Mouse (Mus musculus) heart, embryonic 11.5 days (tissue): ENCODE measurements at regions not wholly inside any gene's neighbourhood (a gene's known extent, or its start where the extent isn't known, plus 50 kb on each side); places are given as distances from the start of the nearest gene placed in this dataset.

Experiments
- ATAC-seq: fragments of 200-750 bp; cut with Nextera tagmentation; replicated peaks from 2 replicates; pipeline ENCODE4 v1.8.0; 2017; ENCODE audit warnings: moderate library complexity; ENCODE audit not compliant: insufficient number of reproducible peaks, low FRiP score, low TSS enrichment
- H3K27ac ChIP-seq: fragments of 300-500 bp; sonication (generic); 2 replicates; pipeline ENCODE4 v1.5.1; 2014; ENCODE audit warnings: mild to moderate bottlenecking, low read depth, low read length
- H3K27me3 ChIP-seq: fragments of 300-500 bp; sonication (generic); 2 replicates; pipeline ENCODE4 v1.6.1; 2014; ENCODE audit warnings: mild to moderate bottlenecking, low read length, mixed read lengths; ENCODE audit not compliant: control insufficient read depth, insufficient read depth
- H3K36me3 ChIP-seq: fragments of 300-500 bp; sonication (generic); 2 replicates; pipeline ENCODE4 v1.6.1; 2014; ENCODE audit warnings: mild to moderate bottlenecking, low read length, moderate library complexity, mixed read lengths; ENCODE audit not compliant: control insufficient read depth, insufficient read depth
- H3K4me1 ChIP-seq: fragments of 300-500 bp; sonication (generic); 2 replicates; pipeline ENCODE4 v1.6.1; 2014; ENCODE audit warnings: low read length; ENCODE audit not compliant: control insufficient read depth, insufficient read depth
- H3K4me2 ChIP-seq: fragments of 300-500 bp; sonication (generic); 2 replicates; pipeline ENCODE4 v1.6.1; 2014; ENCODE audit warnings: mild to moderate bottlenecking, moderate library complexity
- H3K4me3 ChIP-seq: fragments of 300-500 bp; sonication (generic); 2 replicates; pipeline ENCODE4 v1.5.1; 2014; ENCODE audit warnings: low read depth, low read length
- H3K9ac ChIP-seq: fragments of 300-500 bp; sonication (generic); 2 replicates; pipeline ENCODE4 v1.6.1; 2014; ENCODE audit warnings: mild to moderate bottlenecking, low read depth, low read length, moderate library complexity
- H3K9me3 ChIP-seq: fragments of 300-500 bp; sonication (generic); replicated peaks from 2 replicates; pipeline ENCODE4 v1.6.1; 2016; ENCODE audit warnings: low read length; ENCODE audit not compliant: control insufficient read depth
- WGBS: fragments of 180-500 bp; shearing (Covaris S2); extraction: QIAGEN DNeasy Blood & Tissue Kit; methylation state at CpG from one replicate; pipeline ENCODE4 v1.1.7; 2014; ENCODE audit not compliant: insufficient replicate concordance; 5-methylcytosine and 5-hydroxymethylcytosine counted together

DNA sequence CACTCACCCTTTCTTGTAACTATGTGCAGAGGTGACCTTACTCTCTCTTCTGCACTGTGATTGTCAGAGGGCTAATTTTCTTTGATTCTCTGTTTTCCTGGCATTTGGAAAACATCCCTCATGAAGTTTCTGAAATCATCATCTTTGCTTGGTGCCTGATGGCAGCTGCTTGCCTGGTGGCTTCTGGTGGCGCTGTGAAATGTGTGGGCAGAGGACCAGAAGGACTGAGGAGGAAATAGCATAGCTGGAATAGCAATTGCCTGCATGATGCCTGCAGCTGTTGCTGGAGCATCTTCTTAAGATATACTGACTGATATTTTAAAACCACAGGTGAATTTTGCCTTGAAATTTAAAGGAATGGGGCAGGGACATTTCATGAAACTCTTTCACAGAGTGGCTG lies 502.6 kb upstream of the Pkn2 start:
- Histone ChIP-seq H3K27me3 (no peaks in the 10 kb centered on the region), H3K27ac (no peak overlapping the region), H3K4me1 (no peaks in the 10 kb centered on the region), H3K4me2 (no peak overlapping the region), H3K9me3 (no peaks in the 10 kb centered on the region), H3K9ac (no peak overlapping the region), H3K4me3 (no peak overlapping the region), H3K36me3 (no peaks in the 10 kb centered on the region)
- no peak for ATAC-seq
- 77% methylated on average over 1 of the region's 1 CpGs for WGBS

DNA sequence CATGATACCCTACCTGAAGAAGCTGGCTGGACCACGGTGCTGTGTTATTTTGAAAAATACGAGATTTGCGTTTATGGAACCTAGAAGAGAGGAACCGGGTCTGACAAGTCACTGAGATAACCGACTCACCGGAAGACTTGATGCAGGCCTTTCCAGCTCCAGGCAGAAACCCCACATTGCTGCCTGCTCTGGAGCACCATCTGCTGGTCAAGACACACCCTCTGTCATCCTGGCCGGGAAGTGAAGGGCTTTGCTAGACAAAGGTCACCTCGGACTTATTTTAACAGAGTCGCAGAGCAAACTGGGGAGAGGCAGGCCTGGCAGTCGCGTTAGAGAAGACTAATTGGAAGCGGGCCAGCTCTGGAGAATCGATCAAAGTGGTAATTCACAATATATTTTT lies 497.4 kb upstream of the Pkn2 start:
- H3K9me3 ChIP-seq: no peaks in the 10 kb centered on the region
- ATAC-seq: peak; percentile 49; the same call in 1 of the 2 replicates
- no peak overlapping the region for H3K27ac ChIP-seq
- H3K4me2 ChIP-seq: no peak overlapping the region
- 11% methylated on average over 13 of the region's 13 CpGs for WGBS
- no peak overlapping the region for H3K9ac ChIP-seq
- no peak overlapping the region for H3K4me3 ChIP-seq
- H3K4me1 ChIP-seq: no peaks in the 10 kb centered on the region
- H3K27me3 ChIP-seq: no peaks in the 10 kb centered on the region
- no peaks in the 10 kb centered on the region for H3K36me3 ChIP-seq

DNA sequence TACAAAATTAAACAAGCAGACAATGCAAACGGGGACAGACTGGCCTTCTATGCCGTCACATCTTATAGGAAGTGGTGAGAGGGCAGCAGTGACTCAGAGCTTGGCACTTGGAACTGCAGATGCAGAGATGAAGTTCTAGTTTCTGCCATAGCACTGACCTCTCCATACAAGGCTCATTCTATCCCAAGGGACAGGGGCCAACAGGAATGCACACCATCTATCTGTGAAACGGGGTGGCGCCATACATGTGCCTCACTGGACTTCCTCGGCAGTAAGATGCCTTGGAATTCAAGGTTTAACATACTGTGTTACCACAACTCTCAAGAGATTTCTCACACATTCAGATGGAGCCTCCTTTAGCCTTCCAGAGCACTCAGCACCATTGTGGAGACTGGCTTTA lies 495.6 kb upstream of the Pkn2 start:
- no peak for ATAC-seq
- no peak overlapping the region for H3K4me2 ChIP-seq
- H3K36me3 ChIP-seq: no peaks in the 10 kb centered on the region
- H3K27me3 ChIP-seq: no peaks in the 10 kb centered on the region
- WGBS: 82% methylated on average over 5 of the region's 5 CpGs
- H3K27ac ChIP-seq: no peak overlapping the region
- no peaks in the 10 kb centered on the region for H3K4me1 ChIP-seq
- H3K9ac ChIP-seq: no peak overlapping the region
- no peak overlapping the region for H3K4me3 ChIP-seq
- H3K9me3 ChIP-seq: no peaks in the 10 kb centered on the region

DNA sequence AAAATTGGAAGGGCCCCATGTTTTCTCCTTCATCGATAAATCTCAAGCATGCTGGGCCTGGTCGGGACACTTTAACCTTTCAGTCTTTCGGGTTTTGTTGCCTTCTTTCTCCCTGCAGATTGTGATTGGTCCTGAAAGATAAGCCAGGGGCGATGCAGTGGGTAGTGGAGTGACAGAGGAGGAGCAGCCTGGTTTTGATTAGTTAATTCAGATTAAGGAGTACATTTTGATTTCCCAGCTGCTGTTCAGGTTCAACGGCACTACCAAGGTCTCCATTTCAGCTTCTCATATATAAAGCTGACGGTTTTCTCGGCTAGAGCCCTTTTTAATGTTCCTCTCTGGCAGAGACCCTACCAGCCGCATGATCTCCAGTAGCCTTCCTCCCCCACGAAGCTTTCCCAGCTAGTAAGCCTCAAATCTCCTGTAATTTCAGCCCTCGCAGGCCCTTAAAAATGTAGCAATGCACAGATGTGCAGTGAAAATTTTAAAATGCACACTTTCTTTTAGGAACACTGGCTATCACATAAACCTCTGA lies 493.8 kb upstream of the Pkn2 start:
- H3K27me3 ChIP-seq: no peaks in the 10 kb centered on the region
- 64% methylated on average over 10 of the region's 10 CpGs for WGBS
- no peak overlapping the region for H3K27ac ChIP-seq
- H3K36me3 ChIP-seq: no peaks in the 10 kb centered on the region
- no peaks in the 10 kb centered on the region for H3K9me3 ChIP-seq
- no peak overlapping the region for H3K9ac ChIP-seq
- no peaks in the 10 kb centered on the region for H3K4me1 ChIP-seq
- H3K4me2 ChIP-seq: no peak overlapping the region
- H3K4me3 ChIP-seq: no peak overlapping the region
- no peak for ATAC-seq

DNA sequence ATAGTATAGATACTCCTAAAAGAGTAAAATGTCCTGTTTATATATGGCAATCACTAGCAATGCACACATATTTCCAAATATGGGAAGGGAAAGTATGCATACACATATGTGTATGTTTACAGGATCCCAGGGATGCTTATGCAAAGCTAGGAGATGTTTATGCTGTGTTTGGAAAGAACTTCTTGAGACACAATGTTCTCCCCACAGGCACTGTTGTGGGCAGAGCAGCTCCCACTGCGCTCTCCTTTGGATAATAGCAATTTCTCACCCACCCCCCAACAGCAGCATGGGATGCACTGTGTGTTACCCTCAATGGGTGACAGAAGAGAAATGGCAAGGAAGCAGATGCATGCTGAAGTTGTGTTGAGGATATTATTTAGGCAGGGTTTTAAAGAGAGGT lies 491.7 kb upstream of the Pkn2 start:
- Histone ChIP-seq H3K36me3 (no peaks in the 10 kb centered on the region), H3K9me3 (no peaks in the 10 kb centered on the region), H3K27me3 (no peaks in the 10 kb centered on the region), H3K4me3 (no peak overlapping the region), H3K4me2 (no peak overlapping the region), H3K27ac (no peak overlapping the region), H3K9ac (no peak overlapping the region), H3K4me1 (no peaks in the 10 kb centered on the region)
- no peak for ATAC-seq
- WGBS: 88% methylated on average over 1 of the region's 1 CpGs

DNA sequence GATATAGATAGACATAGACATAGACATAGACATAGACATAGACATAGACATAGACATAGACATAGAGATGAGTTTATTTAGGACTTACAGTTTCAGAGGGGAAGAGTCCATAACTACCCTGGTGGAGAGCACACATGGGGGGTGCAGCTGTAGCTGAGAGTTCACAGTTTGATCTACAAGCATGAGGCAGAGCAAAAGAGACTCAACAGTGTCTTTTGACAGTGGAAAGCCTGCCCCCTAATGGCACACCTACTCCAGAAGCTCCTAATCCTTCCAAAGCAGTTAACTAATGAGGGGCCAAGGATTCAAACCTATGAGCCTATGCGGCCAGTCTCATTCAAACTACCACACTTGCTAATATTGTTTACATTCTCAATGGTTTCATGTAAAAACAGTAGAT lies 487.2 kb upstream of the Pkn2 start:
- WGBS: 79% methylated on average over 1 of the region's 1 CpGs
- no peaks in the 10 kb centered on the region for H3K36me3 ChIP-seq
- no peak for ATAC-seq

DNA sequence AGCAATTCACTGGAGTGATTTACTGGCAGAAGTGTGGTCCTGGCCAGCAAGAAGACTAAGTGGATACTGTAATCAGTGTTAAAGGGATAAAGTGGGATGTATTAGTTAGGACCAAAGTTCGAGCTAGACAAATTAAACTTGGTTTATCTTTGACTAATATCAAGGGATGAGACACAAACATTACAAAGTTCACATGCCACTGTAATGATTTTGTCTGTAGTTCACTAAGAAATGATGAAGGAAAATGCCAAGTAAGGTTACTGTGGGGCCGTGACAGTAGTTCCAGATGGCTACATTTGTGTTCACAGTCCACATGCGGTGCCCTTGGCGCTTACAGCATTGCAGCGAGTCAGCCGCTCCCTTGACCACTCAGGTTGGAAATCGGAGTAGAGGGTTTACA lies 458.2 kb upstream of the Pkn2 start:
- WGBS: 84% methylated on average over 7 of the region's 7 CpGs
- no peak overlapping the region for H3K9ac ChIP-seq
- no peaks in the 10 kb centered on the region for H3K27me3 ChIP-seq
- no peak overlapping the region for H3K27ac ChIP-seq
- no peak overlapping the region for H3K4me3 ChIP-seq
- ATAC-seq: no peak
- no peaks in the 10 kb centered on the region for H3K9me3 ChIP-seq
- H3K4me2 ChIP-seq: no peak overlapping the region
- no peaks in the 10 kb centered on the region for H3K36me3 ChIP-seq
- H3K4me1 ChIP-seq: no peaks in the 10 kb centered on the region

More for the DNA sequence above, 487.2 kb upstream of the Pkn2 start:
- H3K27me3 ChIP-seq: no peaks in the 10 kb centered on the region
- no peak overlapping the region for H3K4me3 ChIP-seq
- H3K4me1 ChIP-seq: no peaks in the 10 kb centered on the region
- no peak overlapping the region for H3K9ac ChIP-seq
- H3K4me2 ChIP-seq: no peak overlapping the region
- H3K27ac ChIP-seq: no peak overlapping the region
- H3K9me3 ChIP-seq: no peaks in the 10 kb centered on the region

DNA sequence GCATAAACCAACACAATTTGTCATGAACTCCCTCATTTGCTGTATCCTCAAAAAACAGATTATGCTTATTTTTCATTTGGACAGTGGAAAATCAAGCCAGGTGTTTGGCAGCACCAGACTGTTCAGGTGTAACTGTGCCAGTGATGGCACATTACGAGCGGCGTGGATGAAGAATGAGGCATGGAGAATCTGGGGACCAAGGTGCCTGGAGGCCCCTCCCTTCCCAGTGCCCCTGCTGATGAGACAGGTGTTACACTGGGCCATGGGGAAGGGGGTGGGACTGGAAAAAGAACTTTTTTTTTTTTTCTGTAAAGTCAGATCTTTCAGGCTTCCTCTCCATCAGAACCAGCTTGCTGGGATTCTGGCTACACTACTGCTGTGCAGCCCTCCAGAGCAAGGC lies 451.5 kb upstream of the Pkn2 start:
- whole genome bisulfite sequencing: 85% methylated on average over 3 of the region's 3 CpGs
- no peak for ATAC-seq
- Histone ChIP-seq H3K36me3 (no peaks in the 10 kb centered on the region), H3K4me1 (no peaks in the 10 kb centered on the region), H3K9me3 (no peaks in the 10 kb centered on the region), H3K27ac (no peak overlapping the region), H3K9ac (no peak overlapping the region), H3K4me3 (no peak overlapping the region), H3K4me2 (no peak overlapping the region), H3K27me3 (no peaks in the 10 kb centered on the region)

DNA sequence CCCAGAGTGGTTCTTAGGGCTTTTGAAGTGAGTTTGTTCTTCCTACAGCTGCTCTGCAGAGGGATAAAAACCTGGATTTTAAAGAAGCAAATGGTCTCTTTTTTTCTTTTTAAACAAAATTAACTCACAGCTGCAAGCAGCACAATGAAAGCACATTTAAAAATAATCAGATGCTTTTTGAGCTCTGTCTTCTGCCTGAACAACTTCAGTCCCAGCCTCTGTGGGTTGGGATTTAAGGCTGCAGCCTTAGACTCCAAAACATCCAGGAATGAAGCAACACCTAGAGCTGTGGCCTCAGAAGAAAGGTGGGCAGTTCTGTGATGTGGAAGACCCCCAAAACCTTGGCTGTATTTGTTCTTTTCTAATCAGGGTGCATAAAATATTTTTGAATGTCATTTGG lies 446.7 kb upstream of the Pkn2 start:
- Histone ChIP-seq H3K9me3 (no peaks in the 10 kb centered on the region), H3K36me3 (no peaks in the 10 kb centered on the region)
- ATAC-seq: no peak

More for the DNA sequence above, 446.7 kb upstream of the Pkn2 start:
- no peaks in the 10 kb centered on the region for H3K4me1 ChIP-seq
- H3K27me3 ChIP-seq: no peaks in the 10 kb centered on the region
- H3K4me3 ChIP-seq: no peak overlapping the region
- H3K27ac ChIP-seq: no peak overlapping the region
- H3K9ac ChIP-seq: no peak overlapping the region
- no peak overlapping the region for H3K4me2 ChIP-seq
